Mouse (Mus musculus): ENCODE measurements around the gene Tapbp.
A peak's percentile ranks its signal among the peaks of the same experiment; 100 is the strongest.
"Not testable (repeated sequence)": the region's sequence is repeated elsewhere in the genome, so short reads cannot be mapped to it uniquely, and the experiment has no call there.

The Tapbp gene

GRCm38 (mm10) chr17:33915671-33916250 lies at the start of gene Tapbp, which contains the start of gene Zbtb22:
Gene Tapbp, plus strand, starts transcription at chr17:33915899.
Gene Zbtb22, plus strand, starts transcription at chr17:33915904.
- peak; percentile 97 for DNase-seq

- not testable (repeated sequence) for DNase-seq
Observed at GRCm38 (mm10) chr17:33873537-33873936, 42.2 kb upstream of the Tapbp start, which contains the start of gene Gm7029. Gene Gm7029, plus strand, starts transcription at chr17:33873837.

DNA sequence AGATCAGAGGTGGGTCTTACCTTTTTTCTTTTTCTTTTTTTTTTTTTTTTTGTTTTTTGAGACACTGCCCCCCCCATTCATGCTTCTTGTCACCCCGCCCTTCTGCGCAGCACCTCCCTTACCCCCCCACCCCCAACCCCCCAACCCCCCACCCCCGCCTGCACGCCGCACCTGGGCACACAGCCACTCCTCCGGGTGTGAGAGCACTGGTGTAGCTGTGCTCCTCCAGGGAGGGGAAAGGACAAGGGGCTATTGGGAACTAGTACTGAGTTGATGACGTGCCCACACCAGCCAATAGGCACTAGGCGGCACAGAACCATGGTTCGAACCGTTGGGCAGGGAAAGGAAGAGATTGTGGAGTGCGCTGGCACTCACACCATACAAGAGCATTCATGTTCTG lies 41.3 kb upstream of the Tapbp start:
- no peak for DNase-seq

DNA sequence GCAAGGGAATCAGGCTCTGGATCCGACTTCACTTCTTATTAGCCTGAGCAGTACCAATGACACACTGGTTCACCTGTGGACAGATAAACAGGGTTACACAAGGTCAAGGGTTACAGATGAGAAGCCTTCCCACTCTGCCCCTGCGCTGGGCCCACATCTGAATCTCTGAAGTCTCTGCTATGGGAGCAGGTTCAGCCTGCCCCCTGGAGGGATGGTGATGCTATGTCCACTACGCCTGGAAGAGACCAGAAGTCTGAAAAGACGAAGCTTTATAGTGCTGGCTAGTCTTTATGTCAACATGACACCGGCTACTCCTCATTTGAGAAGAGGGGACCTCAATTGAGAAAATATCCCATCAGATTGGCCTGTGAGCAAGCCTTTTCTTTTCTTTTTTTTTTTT lies 39.9 kb upstream of the Tapbp start:
- peak; percentile 29 for DNase-seq

DNA sequence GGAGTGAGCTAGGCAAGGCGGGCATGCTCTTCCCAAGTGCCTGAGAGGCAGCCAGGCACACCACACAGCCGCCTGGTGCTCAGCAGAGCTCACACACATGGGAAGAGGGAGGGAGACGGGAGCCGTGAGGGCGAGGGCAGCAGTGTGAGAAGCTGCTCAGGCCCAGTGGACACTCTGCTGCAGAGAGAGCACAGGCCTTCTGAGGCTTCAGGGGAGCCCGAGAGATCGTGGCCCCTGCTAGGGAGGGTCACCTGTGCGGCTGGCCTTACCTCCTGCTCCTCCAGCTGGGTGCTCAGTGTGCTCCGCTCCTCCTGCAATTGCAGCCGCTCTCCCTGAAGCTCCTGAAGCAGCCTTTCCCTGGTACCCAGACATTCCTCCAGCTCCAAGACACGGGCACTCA lies 31.4 kb upstream of the Tapbp start:
- DNase-seq, result not testable (repeated sequence)

DNA sequence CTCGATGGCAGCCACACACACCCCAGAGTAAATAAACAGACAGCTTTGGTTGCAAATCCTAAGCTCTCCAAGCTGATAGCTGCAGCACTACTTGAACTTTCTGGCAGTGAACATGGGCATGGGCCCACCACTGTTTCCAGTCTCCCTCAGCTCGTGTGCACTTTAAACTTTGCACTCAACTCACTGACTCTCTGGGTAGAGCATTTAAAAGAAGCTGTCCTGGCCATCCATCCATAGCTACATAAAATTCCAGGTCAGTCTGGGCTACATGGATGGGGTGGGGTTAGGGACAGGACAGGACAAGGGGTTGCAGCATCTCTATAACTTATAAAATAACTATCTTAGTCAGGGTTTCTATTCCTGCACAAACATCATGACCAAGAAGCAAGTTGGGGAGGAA lies 27.9 kb upstream of the Tapbp start:
- DNase-seq, result peak; percentile 34

DNA sequence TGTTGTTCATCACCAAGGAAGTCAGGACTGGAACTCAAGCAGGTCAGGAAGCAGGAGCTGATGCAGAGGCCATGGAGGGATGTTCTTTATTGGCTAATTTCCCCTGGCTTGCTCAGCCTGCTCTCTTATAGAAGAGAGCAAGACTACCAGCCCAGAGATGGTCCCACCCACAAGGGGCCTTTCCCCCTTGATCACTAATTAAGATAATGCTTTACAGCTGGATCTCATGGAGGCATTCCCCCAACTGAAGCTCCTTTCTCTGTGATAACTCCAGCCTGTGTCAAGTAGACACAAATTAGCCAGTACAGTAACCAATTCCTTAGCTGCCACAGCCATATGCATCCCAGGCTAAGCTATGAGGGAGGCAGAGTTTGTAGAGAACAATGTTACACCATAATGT lies 27.5 kb upstream of the Tapbp start:
- DNase-seq, result not testable (repeated sequence)

GRCm38 (mm10) chr17:33889941-33890532 lies 25.7 kb upstream of the Tapbp start:
- DNase-seq, result not testable (repeated sequence)

DNA sequence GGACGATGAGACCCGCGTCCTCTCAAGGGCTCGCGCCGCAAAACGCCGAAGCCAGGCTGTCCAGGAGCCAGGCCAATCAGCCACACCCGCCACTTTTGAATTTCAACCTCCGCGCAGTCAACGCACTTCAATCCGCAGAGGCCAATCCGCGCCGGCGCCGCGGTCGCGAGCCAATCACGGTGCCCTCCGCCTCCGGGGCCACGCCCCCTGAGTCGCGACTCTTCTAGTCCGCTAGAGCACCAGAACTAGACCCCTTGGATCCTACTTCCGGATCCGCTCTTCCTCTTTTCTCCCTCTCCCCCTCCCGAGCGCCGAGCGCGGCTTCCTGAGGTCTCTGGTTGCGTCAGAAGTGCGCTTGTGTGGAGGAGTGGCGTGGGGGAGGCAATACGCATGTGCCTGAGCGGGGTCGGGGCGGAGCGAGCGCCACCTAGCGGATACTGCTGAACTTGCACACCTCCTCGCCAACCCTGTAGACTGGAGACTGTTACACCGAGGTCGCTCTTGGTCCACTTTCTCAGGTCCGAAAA lies 25.1 kb upstream of the Tapbp start, which contains the start of gene Kifc1:
Gene Kifc1, minus strand, starts transcription at position 129 of the 527 bp plus-strand sequence.
- DNase-seq, result peak; percentile 100

DNA sequence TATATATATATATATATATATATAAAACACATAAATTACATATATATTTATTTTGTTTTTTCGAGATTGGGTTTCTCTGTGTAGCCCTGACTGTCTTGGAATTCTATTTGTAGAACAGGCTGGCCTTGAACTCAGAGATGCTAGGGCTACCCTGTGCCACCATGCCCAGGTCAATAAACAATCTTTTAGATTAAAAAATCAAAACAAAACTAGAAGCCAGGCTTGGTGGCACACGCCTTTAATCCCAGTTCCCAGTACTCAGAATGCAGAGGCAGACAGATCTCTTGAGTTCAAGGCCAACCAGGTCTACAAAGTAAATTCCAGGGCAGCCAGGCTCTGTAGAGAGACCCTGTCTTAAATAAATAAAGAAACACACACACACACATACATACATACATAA lies 24.3 kb upstream of the Tapbp start:
- DNase-seq, result no peak

- DNase-seq, result not testable (repeated sequence)
Observed at GRCm38 (mm10) chr17:33891892-33892291, 23.8 kb upstream of the Tapbp start.

- no peak for DNase-seq
Observed at GRCm38 (mm10) chr17:33892429-33892828, 23.3 kb upstream of the Tapbp start.

GRCm38 (mm10) chr17:33893011-33893410 lies 22.7 kb upstream of the Tapbp start:
- DNase-seq, result not testable (repeated sequence)

GRCm38 (mm10) chr17:33897114-33897794 lies 18.4 kb upstream of the Tapbp start:
- DNase-seq, result no peak

DNA sequence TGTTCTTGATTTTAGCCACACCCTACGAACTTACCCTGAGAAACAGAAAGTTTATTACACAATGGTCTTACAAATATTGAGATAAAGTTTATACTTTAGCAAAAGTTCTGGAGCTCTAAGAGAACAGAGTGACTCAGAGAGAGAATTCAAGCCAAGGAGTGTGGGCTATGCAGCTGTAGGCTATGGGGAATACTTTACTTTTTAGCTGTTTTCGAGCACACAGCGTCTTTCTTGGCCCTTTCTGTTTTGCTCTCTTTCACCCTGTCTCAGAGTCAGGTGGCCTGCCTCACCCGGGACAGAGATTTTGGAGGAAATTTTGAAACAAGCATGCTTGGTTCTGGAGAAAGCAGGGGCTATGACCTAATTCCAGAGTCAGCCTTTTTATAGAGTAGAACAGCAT lies 17.5 kb upstream of the Tapbp start:
- DNase-seq, result not testable (repeated sequence)

DNA sequence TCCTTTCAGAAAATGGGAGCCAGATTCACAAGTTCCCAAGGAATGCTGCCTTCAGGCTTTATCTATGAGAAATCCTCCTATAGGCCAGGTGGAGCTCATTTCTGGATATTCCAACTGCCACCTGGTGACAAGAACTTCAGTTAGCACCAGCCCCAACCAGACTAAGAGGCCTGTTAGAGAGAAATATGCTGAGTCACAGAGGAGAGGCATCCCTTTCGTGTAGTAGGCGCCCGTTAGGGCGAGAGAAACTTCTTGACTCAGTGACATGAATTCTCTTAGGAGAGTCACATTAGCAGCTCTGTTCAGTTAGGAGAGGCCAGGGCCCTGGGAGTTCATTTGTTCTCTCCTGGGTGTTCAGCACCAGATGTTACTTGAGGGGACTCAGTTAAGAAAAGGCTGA lies 16.1 kb upstream of the Tapbp start:
- DNase-seq, result no peak

- DNase-seq, result no peak
Observed at GRCm38 (mm10) chr17:33900281-33900988, 15.3 kb upstream of the Tapbp start.

DNA sequence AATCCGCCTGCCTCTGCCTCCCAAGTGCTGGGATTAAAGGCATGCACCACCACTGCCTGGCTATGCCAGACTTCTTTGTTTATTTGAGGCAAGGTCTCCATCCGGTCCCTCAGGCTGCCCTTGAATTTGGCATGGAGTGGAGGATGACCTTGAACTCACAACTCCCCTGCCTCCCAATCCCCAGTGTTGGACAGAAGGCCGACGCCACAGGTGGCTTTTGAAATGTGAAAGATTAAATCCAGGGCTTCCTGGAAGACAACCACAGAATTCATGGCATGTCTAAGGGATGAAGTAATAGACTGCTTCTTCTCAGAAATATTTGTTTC lies 14.7 kb upstream of the Tapbp start:
- no peak for DNase-seq

- DNase-seq, result no peak
Observed at GRCm38 (mm10) chr17:33901653-33902052, 14.0 kb upstream of the Tapbp start.

DNA sequence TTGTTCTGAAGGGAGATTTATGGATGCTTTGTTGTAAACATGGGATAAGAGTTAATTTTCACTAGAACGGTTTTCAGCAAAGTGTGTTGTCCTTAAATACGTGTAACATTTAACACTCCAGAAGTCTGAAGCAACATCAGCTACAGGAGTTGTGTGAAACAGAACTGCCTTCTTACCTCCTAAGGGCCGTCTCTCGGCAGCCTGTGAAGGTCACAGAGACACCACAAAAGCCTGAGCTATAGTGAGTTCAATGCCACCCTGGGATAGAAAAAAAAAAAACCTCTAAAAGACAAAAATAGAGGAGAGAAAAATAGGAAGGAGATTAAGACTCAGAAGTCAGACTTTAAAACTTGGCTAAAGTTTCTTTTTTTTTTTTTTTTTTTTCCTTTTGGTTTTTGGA lies 13.6 kb upstream of the Tapbp start:
- no peak for DNase-seq

- no peak for DNase-seq
Observed at GRCm38 (mm10) chr17:33902491-33902890, 13.2 kb upstream of the Tapbp start.

DNA sequence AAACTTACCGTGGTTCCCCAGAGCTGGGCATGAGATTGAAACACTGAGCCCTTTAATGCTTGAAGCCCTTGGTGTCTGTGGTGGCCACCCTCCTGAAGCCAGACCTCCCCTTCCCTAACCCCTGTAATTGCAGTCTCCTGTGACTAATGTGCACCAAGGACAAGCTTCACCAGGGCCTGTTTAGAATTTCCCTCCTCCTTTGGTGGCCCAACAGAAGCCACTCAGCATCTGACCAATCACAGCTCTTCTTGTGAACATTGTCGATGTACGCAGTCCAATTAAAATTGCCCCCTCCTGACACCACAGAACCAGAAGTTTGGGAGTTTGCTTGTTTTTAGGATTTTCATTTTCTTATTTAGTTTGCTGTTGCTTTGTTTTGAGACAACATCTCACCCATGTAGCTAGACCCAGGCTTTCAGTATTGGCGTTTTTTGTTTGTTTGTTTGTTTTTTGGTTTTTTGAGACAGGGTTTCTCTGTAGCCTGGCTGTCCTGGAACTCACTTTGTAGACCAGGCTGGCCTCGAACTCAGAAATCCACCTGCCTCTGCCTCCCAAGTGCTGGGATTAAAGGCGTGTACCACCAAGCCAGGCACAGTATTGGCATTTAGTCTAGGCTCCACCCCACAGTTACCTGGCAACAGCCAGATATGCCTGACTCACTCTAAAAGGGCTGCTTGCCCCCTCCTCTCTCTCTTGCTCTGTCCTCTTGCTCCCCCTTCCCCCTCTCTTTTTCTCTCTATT lies 11.6 kb upstream of the Tapbp start:
- not testable (repeated sequence) for DNase-seq

GRCm38 (mm10) chr17:33904835-33905234 lies 10.9 kb upstream of the Tapbp start, which contains the start of gene Platr17:
Gene Platr17, plus strand, starts transcription at chr17:33905135.
- not testable (repeated sequence) for DNase-seq
